Mouse (Mus musculus) lung, embryonic 16.5 days (tissue): ENCODE data around the gene Klhl40. TPM values are rescaled to one million over a fixed set of nuclear protein-coding genes. Genes with fewer than 3 reads are reported as not detected.
A peak's percentile ranks its signal among the peaks of the same experiment; 100 is the strongest.

Experiments used
- ATAC-seq: fragments of 200-750 bp; cut with Nextera tagmentation; 2 replicates; pipeline ENCODE4 v1.8.0; 2017; ENCODE audit warnings: low read depth, mild to moderate bottlenecking, moderate library complexity
- H3K27ac ChIP-seq: fragments of 300-500 bp; sonication (generic); 2 replicates; pipeline ENCODE4 v1.5.1; 2014; ENCODE audit warnings: mild to moderate bottlenecking, control low read depth, low read length
- H3K27me3 ChIP-seq: fragments of 300-500 bp; sonication (generic); 2 replicates; pipeline ENCODE4 v1.6.1; 2014; ENCODE audit warnings: low read depth, low read length, mixed read lengths; ENCODE audit not compliant: control insufficient read depth, insufficient read depth
- H3K36me3 ChIP-seq: fragments of 300-500 bp; sonication (generic); 2 replicates; pipeline ENCODE4 v1.6.1; 2014; ENCODE audit warnings: low read length; ENCODE audit not compliant: control insufficient read depth, insufficient read depth
- H3K4me1 ChIP-seq: fragments of 300-500 bp; sonication (generic); replicated peaks from 2 replicates; pipeline ENCODE4 v1.6.1; 2014; ENCODE audit warnings: low read length, mixed read lengths; ENCODE audit not compliant: control insufficient read depth, insufficient read depth
- H3K4me2 ChIP-seq: fragments of 300-500 bp; sonication (generic); 2 replicates; pipeline ENCODE4 v1.6.1; 2014; ENCODE audit warnings: low read depth, low read length, control low read depth
- H3K4me3 ChIP-seq: fragments of 300-500 bp; sonication (generic); 2 replicates; pipeline ENCODE4 v1.5.1; 2014; ENCODE audit warnings: mild to moderate bottlenecking, low read length, control low read depth
- H3K9ac ChIP-seq: fragments of 300-500 bp; sonication (generic); 2 replicates; pipeline ENCODE4 v1.6.1; 2014; ENCODE audit warnings: low read length, control low read depth
- H3K9me3 ChIP-seq: fragments of 300-500 bp; sonication (generic); 2 replicates; pipeline ENCODE4 v1.6.1; 2016; ENCODE audit warnings: low read length; ENCODE audit not compliant: control insufficient read depth
- WGBS: fragments of 180-500 bp; shearing (Covaris S2); extraction: QIAGEN DNeasy Blood & Tissue Kit; methylation state at CpG from one replicate; pipeline ENCODE4 v1.1.7; 2014; 5-methylcytosine and 5-hydroxymethylcytosine counted together
- polyA plus RNA-seq: library from polyadenylated mRNA; unstranded; fragments of >200 nt; fragmentation: Nextera tagmentation; extraction: Ambion mirVana; gene quantifications from 2 replicates; pipeline ENCODE4 v1.2.1, GENCODE M21; 2015

Gene Klhl40
- polyA plus RNA-seq, 1 experiment from 2014 or later: 0.57 TPM

DNA sequence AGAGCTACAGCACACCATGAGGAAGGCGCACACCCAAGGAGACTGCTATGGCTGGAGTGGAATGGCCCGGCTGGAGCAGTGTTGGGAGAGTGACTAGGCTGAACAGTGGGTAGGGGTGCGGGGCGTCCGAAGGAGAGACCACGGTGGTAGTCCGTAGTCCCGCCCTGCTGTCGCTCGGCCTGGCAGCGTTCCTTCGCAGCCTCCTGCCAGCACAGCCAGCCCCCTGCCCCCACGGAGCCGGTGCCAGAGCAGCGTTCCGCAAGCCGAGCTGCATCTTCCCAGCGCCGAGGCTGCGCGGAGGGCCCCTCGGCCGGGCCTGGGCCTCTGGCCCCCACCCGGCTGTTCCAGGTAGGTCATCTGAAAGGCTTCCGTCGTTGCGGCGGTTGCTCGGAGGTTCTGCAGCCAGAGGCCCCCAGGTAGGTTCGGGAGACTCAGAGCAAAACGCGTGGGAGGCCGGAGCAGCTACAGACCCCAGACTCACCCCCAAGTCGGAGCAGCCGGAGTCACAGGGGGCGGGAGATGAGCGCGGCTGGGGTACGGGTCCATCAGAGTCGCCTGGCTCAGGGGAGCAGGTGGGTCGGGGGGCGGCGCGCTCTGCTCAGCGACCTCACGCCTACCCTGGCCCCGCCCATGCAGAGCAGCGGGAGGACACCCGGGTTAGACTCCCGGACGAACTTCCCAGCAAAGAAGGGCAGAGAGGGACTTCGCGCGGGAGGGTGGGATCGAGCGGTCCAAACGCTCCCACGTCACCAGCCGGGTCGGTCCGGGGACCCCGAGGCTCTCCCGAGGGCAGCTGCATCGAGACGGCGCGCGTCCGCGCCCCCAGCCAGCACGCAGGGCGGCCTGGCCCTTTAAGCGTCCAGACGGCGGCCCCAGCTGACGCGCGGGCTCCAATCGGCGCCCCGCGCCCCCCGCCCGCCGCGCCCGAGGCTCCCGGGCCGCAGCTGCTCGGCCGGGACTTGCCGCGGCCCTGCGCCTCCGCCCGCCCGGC, 18.0 kb upstream of the Klhl40 start, which contains the start of gene Zfp651:
Zfp651 (plus strand) TSS at position 240 of the 991 bp plus-strand sequence.
- H3K4me3 ChIP-seq: peak within 1 kb of the TSS; percentile 86
- H3K4me2 ChIP-seq: peak within 1 kb of the TSS; percentile 72
- peaks cover 19% of the 10 kb centered on the region for H3K4me1 ChIP-seq
- H3K9me3 ChIP-seq: no peaks in the 10 kb centered on the region
- H3K36me3 ChIP-seq: peaks cover 27% of the 10 kb centered on the region
- peak within 1 kb of the TSS; percentile 93 for H3K9ac ChIP-seq
- ATAC-seq: peak; percentile 86
- WGBS: under 1% methylated on average over 71 of the region's 97 CpGs
- no peaks in the 10 kb centered on the region for H3K27me3 ChIP-seq
- peak within 1 kb of the TSS; percentile 92 for H3K27ac ChIP-seq

- peaks cover 22% of the 10 kb centered on the region for H3K36me3 ChIP-seq
- WGBS: 2% methylated on average over 43 of the region's 43 CpGs
- peak; percentile 77 for ATAC-seq
These were observed 16.9 kb upstream of the Klhl40 start for GRCm38 (mm10) chr9:121760271-121761090.

GRCm38 (mm10) chr9:121761091-121761665, 16.2 kb upstream of the Klhl40 start:
- Histone ChIP-seq H3K4me2 (peak overlapping the region; percentile 72), H3K4me3 (peak overlapping the region; percentile 86), H3K4me1 (peaks cover 25% of the 10 kb centered on the region), H3K9ac (peak overlapping the region; percentile 93), H3K27ac (no peak overlapping the region), H3K27me3 (no peaks in the 10 kb centered on the region), H3K36me3 (peaks cover 21% of the 10 kb centered on the region; the same call in 1 of the 2 replicates), H3K9me3 (no peaks in the 10 kb centered on the region)
- no peak for ATAC-seq
- WGBS: 57% methylated on average over 10 of the region's 10 CpGs

More at GRCm38 (mm10) chr9:121760271-121761090, 16.9 kb upstream of the Klhl40 start:
- peak overlapping the region; percentile 72 for H3K4me2 ChIP-seq
- peak overlapping the region; percentile 93 for H3K9ac ChIP-seq
- no peaks in the 10 kb centered on the region for H3K27me3 ChIP-seq
- H3K4me1 ChIP-seq: peaks cover 23% of the 10 kb centered on the region
- no peaks in the 10 kb centered on the region for H3K9me3 ChIP-seq
- peak overlapping the region; percentile 86 for H3K4me3 ChIP-seq
- H3K27ac ChIP-seq: peak overlapping the region; percentile 92

DNA sequence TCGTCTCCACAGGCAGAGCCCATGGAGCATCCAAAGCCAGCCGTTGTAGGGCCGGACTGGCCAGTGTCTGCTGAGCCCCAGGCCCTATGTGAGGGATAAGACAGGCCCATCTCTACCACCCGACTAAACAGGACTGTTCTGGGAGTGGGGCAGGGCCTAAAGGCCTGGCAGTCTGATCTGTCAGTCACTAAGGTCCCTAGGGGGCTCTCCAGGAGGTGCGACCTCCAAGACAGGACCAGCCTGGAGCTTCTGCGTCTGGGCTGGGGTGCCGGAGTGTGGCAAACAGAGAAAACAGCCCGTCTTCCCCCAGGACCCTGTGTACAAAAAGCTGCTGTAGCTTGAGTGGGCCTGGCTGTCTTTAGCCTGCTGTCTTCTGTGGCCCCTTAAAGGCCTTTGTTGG, 15.6 kb upstream of the Klhl40 start:
- H3K4me1 ChIP-seq: peaks cover 25% of the 10 kb centered on the region

GRCm38 (mm10) chr9:121762248-121762647, 15.2 kb upstream of the Klhl40 start:
- H3K9me3 ChIP-seq: no peaks in the 10 kb centered on the region
- 83% methylated on average over 10 of the region's 10 CpGs for WGBS
- no peaks in the 10 kb centered on the region for H3K27me3 ChIP-seq
- H3K4me2 ChIP-seq: no peak overlapping the region
- H3K4me1 ChIP-seq: peaks cover 25% of the 10 kb centered on the region
- H3K27ac ChIP-seq: no peak overlapping the region
- H3K36me3 ChIP-seq: peaks cover 21% of the 10 kb centered on the region; the same call in 1 of the 2 replicates
- no peak overlapping the region for H3K4me3 ChIP-seq
- no peak overlapping the region for H3K9ac ChIP-seq
- ATAC-seq: no peak

More for the DNA sequence above, 15.6 kb upstream of the Klhl40 start:
- Histone ChIP-seq H3K27ac (no peak overlapping the region), H3K9me3 (no peaks in the 10 kb centered on the region), H3K36me3 (peaks cover 23% of the 10 kb centered on the region; the same call in 1 of the 2 replicates), H3K4me3 (no peak overlapping the region), H3K4me2 (no peak overlapping the region), H3K27me3 (no peaks in the 10 kb centered on the region), H3K9ac (no peak overlapping the region)
- 73% methylated on average over 8 of the region's 8 CpGs for WGBS
- ATAC-seq: no peak

GRCm38 (mm10) chr9:121762761-121763160, 14.6 kb upstream of the Klhl40 start:
- peaks cover 24% of the 10 kb centered on the region for H3K36me3 ChIP-seq
- no peak overlapping the region for H3K4me3 ChIP-seq

DNA sequence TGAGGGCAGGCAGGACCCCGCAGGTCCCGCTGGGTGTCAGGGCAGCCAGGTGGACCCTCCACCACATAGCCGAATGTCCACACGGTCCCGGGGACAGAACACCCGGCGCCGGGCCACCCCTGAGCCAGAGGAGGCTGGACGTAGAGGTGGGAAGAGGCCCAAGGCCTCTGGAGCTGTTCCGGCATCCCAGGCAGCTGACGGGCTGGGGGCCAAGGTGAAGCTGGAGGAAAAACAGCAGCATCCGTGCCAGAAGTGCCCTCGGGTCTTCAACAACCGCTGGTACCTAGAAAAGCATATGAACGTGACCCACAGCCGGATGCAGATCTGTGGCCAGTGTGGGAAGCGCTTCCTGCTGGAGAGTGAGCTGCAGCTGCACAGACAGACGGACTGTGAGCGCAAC, 13.7 kb upstream of the Klhl40 start:
- H3K4me2 ChIP-seq: no peak overlapping the region
- no peaks in the 10 kb centered on the region for H3K9me3 ChIP-seq
- no peak overlapping the region for H3K27ac ChIP-seq
- H3K4me3 ChIP-seq: no peak overlapping the region
- H3K27me3 ChIP-seq: no peaks in the 10 kb centered on the region
- peaks cover 30% of the 10 kb centered on the region for H3K36me3 ChIP-seq
- no peak for ATAC-seq
- peaks cover 21% of the 10 kb centered on the region for H3K4me1 ChIP-seq
- 82% methylated on average over 19 of the region's 19 CpGs for WGBS
- H3K9ac ChIP-seq: no peak overlapping the region

More at GRCm38 (mm10) chr9:121762761-121763160, 14.6 kb upstream of the Klhl40 start:
- Histone ChIP-seq H3K27ac (no peak overlapping the region), H3K9me3 (no peaks in the 10 kb centered on the region), H3K4me1 (peaks cover 25% of the 10 kb centered on the region), H3K4me2 (no peak overlapping the region), H3K27me3 (no peaks in the 10 kb centered on the region), H3K9ac (no peak overlapping the region)
- 87% methylated on average over 25 of the region's 25 CpGs for WGBS
- ATAC-seq: no peak

DNA sequence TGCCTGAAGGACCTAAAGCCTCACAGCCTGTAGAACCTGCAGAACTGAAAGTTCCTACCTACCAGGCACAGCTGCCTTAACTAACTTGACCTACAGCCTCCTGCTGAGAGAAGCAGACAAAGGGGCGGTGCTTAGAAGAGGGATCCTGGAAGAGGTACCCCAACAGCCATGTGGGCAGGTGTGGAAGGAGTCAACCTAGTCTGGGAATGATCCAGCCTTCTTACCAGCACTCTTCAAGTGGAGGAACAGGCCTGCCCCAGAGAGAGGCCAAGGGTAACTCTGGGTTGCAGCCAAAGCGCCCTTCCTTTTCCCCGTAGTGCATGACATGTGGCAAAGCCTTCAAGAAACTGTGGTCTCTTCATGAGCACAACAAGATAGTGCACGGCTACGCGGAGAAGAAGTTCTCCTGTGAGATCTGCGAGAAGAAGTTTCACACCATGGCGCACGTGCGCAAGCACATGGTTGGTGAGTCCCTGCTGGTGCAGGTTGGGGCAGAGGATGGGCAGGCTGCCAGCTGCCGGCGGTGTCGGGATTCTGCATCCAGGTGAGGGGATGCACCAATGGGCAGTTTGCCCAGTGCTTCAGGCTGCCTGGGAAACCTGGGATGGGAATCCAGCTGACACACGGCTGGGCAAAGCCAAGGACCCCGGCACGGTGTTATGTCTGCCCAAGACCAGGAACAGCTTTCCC, 12.1 kb upstream of the Klhl40 start:
- Histone ChIP-seq H3K9ac (no peak overlapping the region), H3K27ac (0 out of 2 replicates have a peak overlapping the region, but pooled peaks have one; percentile 45), H3K36me3 (peaks cover 31% of the 10 kb centered on the region), H3K4me2 (no peak overlapping the region), H3K4me3 (no peak overlapping the region), H3K4me1 (peaks cover 18% of the 10 kb centered on the region), H3K27me3 (no peaks in the 10 kb centered on the region), H3K9me3 (no peaks in the 10 kb centered on the region)
- WGBS: 79% methylated on average over 16 of the region's 16 CpGs
- ATAC-seq: peak; percentile 51
